Mouse (Mus musculus): ENCODE results near the gene Slx1b. TPM values are rescaled to one million over a fixed set of nuclear protein-coding genes. Genes with fewer than 3 reads are reported as not detected.
"Not testable (repeated sequence)": the region's sequence is repeated elsewhere in the genome, so short reads cannot be mapped to it uniquely, and the experiment has no call there.

Slx1b gene
- 9.9 and 11.5 TPM in 2 replicates for polyA plus RNA-seq (2015; fragmentation: Nextera tagmentation; extraction: Ambion mirVana)

- peaks cover 28% of the 10 kb centered on the region for H3K4me1 ChIP-seq
- peaks cover 20% of the 10 kb centered on the region; the same call in 1 of the 2 replicates for H3K36me3 ChIP-seq
- H3K27me3 ChIP-seq = no peaks in the 10 kb centered on the region
- no peaks in the 10 kb centered on the region for H3K9me3 ChIP-seq
- peak within 1 kb of the TSS; percentile 87 for H3K4me3 ChIP-seq
- peak within 1 kb of the TSS; percentile 97 for H3K9ac ChIP-seq
- peak; percentile 97 for ATAC-seq (ENCODE audit: borderline replicate concordance, extremely low read depth, low FRiP score, low TSS enrichment)
- H3K4me2 ChIP-seq = peak within 1 kb of the TSS; percentile 93
- under 1% methylated on average over 40 of the region's 40 CpGs for WGBS
- H3K27ac ChIP-seq = peak within 1 kb of the TSS; percentile 99
Measured at GRCm38 (mm10) chr7:126695631-126696207, at the start of gene Slx1b. Gene Slx1b, minus strand, starts transcription at chr7:126695784.

DNA sequence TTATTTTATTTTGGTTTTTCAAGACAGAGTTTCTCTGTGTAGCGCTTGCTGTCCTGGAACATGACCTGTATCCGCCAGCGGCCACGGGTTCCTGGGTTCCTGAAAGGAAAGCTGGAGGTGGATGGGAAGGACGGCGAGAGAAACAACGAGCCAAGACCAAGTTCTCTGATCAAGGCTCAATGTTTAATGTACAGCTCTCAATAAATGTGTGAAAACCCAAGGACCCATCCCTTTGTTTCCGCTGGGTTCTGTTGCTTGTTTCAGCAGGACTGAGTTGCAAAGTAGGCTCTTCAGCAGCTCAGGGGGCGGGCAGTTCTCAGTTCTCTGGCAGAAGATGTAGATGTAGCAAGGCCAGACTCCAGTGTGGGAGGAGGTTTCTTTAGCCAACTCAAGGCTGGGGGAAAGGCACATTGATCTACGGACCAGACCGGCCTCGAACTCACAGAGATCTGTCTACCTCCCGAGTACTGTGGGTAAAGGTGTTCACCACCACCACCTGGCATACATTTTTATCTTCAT lies 46.4 kb upstream of the Slx1b start:
- Histone ChIP-seq H3K9me3 (no peaks in the 10 kb centered on the region), H3K4me3 (no peak overlapping the region), H3K4me2 (no peak overlapping the region), H3K4me1 (peaks cover 4% of the 10 kb centered on the region; the same call in 1 of the 2 replicates), H3K27me3 (no peaks in the 10 kb centered on the region), H3K9ac (no peak overlapping the region), H3K27ac (no peak overlapping the region), H3K36me3 (no peaks in the 10 kb centered on the region)
- ATAC-seq (ENCODE audit: borderline replicate concordance, extremely low read depth, low FRiP score, low TSS enrichment) = no peak
- 88% methylated on average over 13 of the region's 13 CpGs for WGBS

DNA sequence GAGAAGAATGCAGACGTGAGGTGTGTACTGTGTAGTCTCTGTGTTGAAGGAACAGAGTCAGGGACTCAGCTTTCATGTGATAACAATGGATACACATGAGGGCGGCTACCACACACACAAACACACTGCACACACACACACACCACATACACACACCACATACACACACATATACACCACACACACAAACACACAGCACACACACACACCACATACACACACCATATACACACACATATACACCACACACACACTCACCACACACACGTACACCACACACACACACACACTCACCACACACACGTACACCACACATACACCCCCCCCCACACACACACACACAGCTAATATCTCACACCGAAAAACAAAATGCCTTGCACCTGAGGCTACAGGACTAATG lies 45.9 kb upstream of the Slx1b start:
- no peak overlapping the region for H3K9ac ChIP-seq
- no peak overlapping the region for H3K4me3 ChIP-seq
- no peak overlapping the region for H3K4me2 ChIP-seq
- no peak overlapping the region for H3K27ac ChIP-seq
- peaks cover 4% of the 10 kb centered on the region; the same call in 1 of the 2 replicates for H3K4me1 ChIP-seq
- 84% methylated on average over 5 of the region's 5 CpGs for WGBS
- H3K9me3 ChIP-seq = no peaks in the 10 kb centered on the region
- H3K27me3 ChIP-seq = no peaks in the 10 kb centered on the region
- no peak for ATAC-seq (ENCODE audit: borderline replicate concordance, extremely low read depth, low FRiP score, low TSS enrichment)
- no peaks in the 10 kb centered on the region for H3K36me3 ChIP-seq

DNA sequence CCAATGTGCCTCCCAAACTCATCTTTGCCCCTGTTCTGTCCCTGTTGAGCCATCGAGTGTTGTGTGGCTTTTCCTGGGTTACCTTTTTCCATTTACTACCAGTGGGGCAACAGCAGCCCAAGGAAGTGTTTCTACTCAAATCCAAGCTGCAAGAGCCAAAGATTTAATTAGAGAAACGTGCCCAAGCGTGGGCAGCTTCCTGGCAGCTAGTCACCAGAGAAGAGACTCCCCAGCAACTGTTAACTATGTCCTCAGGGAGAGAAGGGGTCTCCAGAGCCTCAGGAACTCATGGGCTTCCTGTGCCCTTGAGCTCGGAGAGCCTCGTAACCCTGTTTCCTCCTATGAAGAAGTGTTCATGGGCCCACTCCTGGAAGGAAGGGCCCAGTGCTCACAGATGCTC lies 45.4 kb upstream of the Slx1b start:
- H3K36me3 ChIP-seq = no peaks in the 10 kb centered on the region
- WGBS = 70% methylated on average over 5 of the region's 5 CpGs

GRCm38 (mm10) chr7:126740132-126740735 lies 44.6 kb upstream of the Slx1b start:
- no peaks in the 10 kb centered on the region for H3K9me3 ChIP-seq
- no peak overlapping the region for H3K9ac ChIP-seq
- peaks cover 4% of the 10 kb centered on the region; the same call in 1 of the 2 replicates for H3K4me1 ChIP-seq
- H3K4me2 ChIP-seq = no peak overlapping the region
- no peak for ATAC-seq (ENCODE audit: borderline replicate concordance, extremely low read depth, low FRiP score, low TSS enrichment)
- H3K4me3 ChIP-seq = no peak overlapping the region
- no peak overlapping the region for H3K27ac ChIP-seq
- no peaks in the 10 kb centered on the region for H3K27me3 ChIP-seq
- no peaks in the 10 kb centered on the region for H3K36me3 ChIP-seq
- 77% methylated on average over 13 of the region's 13 CpGs for WGBS

More for the DNA sequence above, 45.4 kb upstream of the Slx1b start:
- no peak for ATAC-seq (ENCODE audit: borderline replicate concordance, extremely low read depth, low FRiP score, low TSS enrichment)
- no peak overlapping the region for H3K4me3 ChIP-seq
- H3K27ac ChIP-seq = no peak overlapping the region
- H3K9ac ChIP-seq = no peak overlapping the region
- peaks cover 4% of the 10 kb centered on the region; the same call in 1 of the 2 replicates for H3K4me1 ChIP-seq
- H3K9me3 ChIP-seq = no peaks in the 10 kb centered on the region
- no peaks in the 10 kb centered on the region for H3K27me3 ChIP-seq
- no peak overlapping the region for H3K4me2 ChIP-seq

GRCm38 (mm10) chr7:126739551-126739950 lies 44.0 kb upstream of the Slx1b start:
- no peak overlapping the region for H3K4me2 ChIP-seq
- 78% methylated on average over 17 of the region's 17 CpGs for WGBS
- no peaks in the 10 kb centered on the region for H3K27me3 ChIP-seq
- no peak overlapping the region for H3K4me3 ChIP-seq
- no peaks in the 10 kb centered on the region for H3K9me3 ChIP-seq
- no peaks in the 10 kb centered on the region for H3K36me3 ChIP-seq
- H3K9ac ChIP-seq = no peak overlapping the region
- H3K27ac ChIP-seq = no peak overlapping the region
- peaks cover 4% of the 10 kb centered on the region; the same call in 1 of the 2 replicates for H3K4me1 ChIP-seq
- ATAC-seq (ENCODE audit: borderline replicate concordance, extremely low read depth, low FRiP score, low TSS enrichment) = no peak

GRCm38 (mm10) chr7:126736122-126736521 lies 40.5 kb upstream of the Slx1b start:
- Histone ChIP-seq H3K4me1 (peaks cover 4% of the 10 kb centered on the region; the same call in 1 of the 2 replicates), H3K27me3 (no peaks in the 10 kb centered on the region), H3K36me3 (no peaks in the 10 kb centered on the region), H3K27ac (no peak overlapping the region), H3K4me3 (no peak overlapping the region), H3K9ac (no peak overlapping the region), H3K9me3 (no peaks in the 10 kb centered on the region), H3K4me2 (no peak overlapping the region)
- WGBS = 69% methylated on average over 8 of the region's 8 CpGs
- ATAC-seq (ENCODE audit: borderline replicate concordance, extremely low read depth, low FRiP score, low TSS enrichment) = no peak

GRCm38 (mm10) chr7:126730256-126730789 lies 34.7 kb upstream of the Slx1b start:
- H3K4me3 ChIP-seq, H3K9me3 ChIP-seq, H3K9ac ChIP-seq, H3K27me3 ChIP-seq, H3K4me2 ChIP-seq, H3K36me3 ChIP-seq, H3K4me1 ChIP-seq: not testable (repeated sequence)
- WGBS = 46% methylated on average over 4 of the region's 4 CpGs
- peak; percentile 76; the same call in 1 of the 2 replicates for ATAC-seq (ENCODE audit: borderline replicate concordance, extremely low read depth, low FRiP score, low TSS enrichment)
- 0 out of 2 replicates have a peak overlapping the region, but pooled peaks have one; percentile 12 for H3K27ac ChIP-seq

- no peak for ATAC-seq (ENCODE audit: borderline replicate concordance, extremely low read depth, low FRiP score, low TSS enrichment)
- no peak overlapping the region for H3K4me3 ChIP-seq
- 73% methylated on average over 5 of the region's 5 CpGs for WGBS
Measured at GRCm38 (mm10) chr7:126725667-126726066, 30.1 kb upstream of the Slx1b start.

DNA sequence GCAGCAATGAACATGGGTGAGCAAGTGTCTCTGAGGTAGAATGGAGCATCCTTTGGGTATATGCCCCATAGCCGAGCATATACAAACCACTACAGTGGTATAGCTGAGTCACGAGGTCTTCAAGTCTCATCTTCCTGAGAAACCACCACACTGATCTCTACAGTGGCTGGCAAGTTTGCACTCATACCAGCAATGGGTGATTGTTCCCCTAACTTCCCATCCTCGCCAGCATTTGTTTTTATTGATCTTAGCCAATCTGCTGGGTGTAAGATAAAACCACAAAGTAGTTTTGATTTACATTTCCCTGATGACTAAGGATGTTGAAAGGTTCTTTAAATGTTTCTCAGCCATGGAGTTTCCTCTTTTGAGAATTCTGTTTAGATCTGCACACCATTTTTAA lies 29.5 kb upstream of the Slx1b start:
- no peak overlapping the region for H3K27ac ChIP-seq
- no peaks in the 10 kb centered on the region for H3K9me3 ChIP-seq
- H3K4me3 ChIP-seq = no peak overlapping the region
- H3K4me1 ChIP-seq = no peaks in the 10 kb centered on the region
- no peak for ATAC-seq (ENCODE audit: borderline replicate concordance, extremely low read depth, low FRiP score, low TSS enrichment)
- whole genome bisulfite sequencing = 58% methylated on average over 3 of the region's 3 CpGs
- no peaks in the 10 kb centered on the region for H3K27me3 ChIP-seq
- no peak overlapping the region for H3K4me2 ChIP-seq
- no peak overlapping the region for H3K9ac ChIP-seq
- no peaks in the 10 kb centered on the region for H3K36me3 ChIP-seq

More at GRCm38 (mm10) chr7:126725667-126726066, 30.1 kb upstream of the Slx1b start:
- no peak overlapping the region for H3K27ac ChIP-seq
- no peak overlapping the region for H3K4me2 ChIP-seq
- H3K9ac ChIP-seq = no peak overlapping the region
- H3K27me3 ChIP-seq = no peaks in the 10 kb centered on the region
- H3K36me3 ChIP-seq = no peaks in the 10 kb centered on the region
- no peaks in the 10 kb centered on the region for H3K9me3 ChIP-seq
- H3K4me1 ChIP-seq = no peaks in the 10 kb centered on the region

GRCm38 (mm10) chr7:126721635-126722034 lies 26.1 kb upstream of the Slx1b start:
- no peak overlapping the region for H3K4me2 ChIP-seq
- H3K9ac ChIP-seq = no peak overlapping the region
- ATAC-seq (ENCODE audit: borderline replicate concordance, extremely low read depth, low FRiP score, low TSS enrichment) = no peak
- H3K4me3 ChIP-seq = no peak overlapping the region
- H3K36me3 ChIP-seq = no peaks in the 10 kb centered on the region
- H3K27me3 ChIP-seq = no peaks in the 10 kb centered on the region
- H3K4me1 ChIP-seq = no peaks in the 10 kb centered on the region; the same call in 1 of the 2 replicates
- no peak overlapping the region for H3K27ac ChIP-seq
- H3K9me3 ChIP-seq = no peaks in the 10 kb centered on the region
- whole genome bisulfite sequencing = 93% methylated on average over 13 of the region's 13 CpGs

DNA sequence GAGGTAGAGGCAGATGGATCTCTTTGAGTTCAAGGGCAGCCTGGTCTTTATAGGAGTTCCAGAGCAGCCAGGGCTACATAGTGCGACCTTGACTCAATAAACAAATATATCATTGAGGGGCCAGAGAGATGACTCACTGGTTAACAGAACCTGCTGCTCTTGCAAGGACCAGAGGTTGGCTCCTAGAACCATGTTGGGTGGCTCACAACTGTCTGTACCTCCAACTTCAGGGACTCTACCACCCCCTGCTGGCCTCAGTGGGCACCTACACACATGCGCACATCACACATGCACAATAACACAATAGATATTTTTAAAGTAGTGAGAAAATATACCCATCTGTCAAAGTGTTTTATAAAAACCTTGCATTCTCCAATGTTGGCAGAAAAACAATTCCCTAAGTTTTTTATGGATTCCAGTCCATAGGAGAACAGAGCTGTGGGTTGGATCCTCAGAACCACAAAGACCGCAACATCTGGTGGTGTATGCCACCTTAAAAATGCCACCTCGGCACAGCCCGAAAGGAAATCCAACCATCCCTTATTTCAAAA lies 23.3 kb upstream of the Slx1b start:
- H3K4me3 ChIP-seq = no peak overlapping the region
- no peaks in the 10 kb centered on the region for H3K27me3 ChIP-seq
- H3K9ac ChIP-seq = no peak overlapping the region
- no peaks in the 10 kb centered on the region; the same call in 1 of the 2 replicates for H3K4me1 ChIP-seq
- ATAC-seq (ENCODE audit: borderline replicate concordance, extremely low read depth, low FRiP score, low TSS enrichment) = no peak
- H3K27ac ChIP-seq = no peak overlapping the region
- H3K36me3 ChIP-seq = no peaks in the 10 kb centered on the region
- H3K9me3 ChIP-seq = no peaks in the 10 kb centered on the region
- WGBS = 94% methylated on average over 5 of the region's 5 CpGs
- no peak overlapping the region for H3K4me2 ChIP-seq

Measured in lung, embryonic 15.5 days (tissue).